Mouse (Mus musculus) heart, adult 2 months (tissue): ENCODE results near the gene Tmtc2.

Experiments
- CTCF ChIP-seq: fragments of 200-600 bp; IDR thresholded peaks from 2 replicates; pipeline ENCODE4 v1.8.1; 2022; ENCODE audit warnings: antibody characterized with exemption, mild to moderate bottlenecking, moderate library complexity
- EP300 ChIP-seq: fragments of 200-500 bp; IDR thresholded peaks from 2 replicates; pipeline ENCODE4 v1.6.1; 2011; ENCODE audit warnings: low read depth, low read length, control low read depth; ENCODE audit not compliant: insufficient read depth

DNA sequence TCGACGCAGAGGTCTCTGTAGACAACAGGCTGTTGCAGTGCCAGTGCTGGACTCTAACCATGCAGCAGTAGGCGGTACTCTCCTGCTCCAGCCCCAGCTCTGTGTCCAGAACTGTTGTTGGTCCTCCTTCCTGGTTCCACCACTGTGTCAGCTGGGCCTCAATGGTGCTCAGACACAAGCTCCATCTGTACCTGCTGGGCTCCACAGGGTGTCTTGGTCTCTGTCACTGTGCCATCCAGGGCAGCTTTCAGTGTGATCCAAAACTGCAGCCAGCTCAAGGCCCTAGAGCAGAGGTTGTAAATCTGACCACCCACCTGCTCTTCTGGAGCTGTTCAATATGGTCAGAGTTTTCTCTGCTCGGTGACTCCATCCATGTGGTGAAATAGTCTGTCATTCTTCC is 68.2 kb downstream of the Tmtc2 start:
- TF ChIP-seq CTCF (no peak), EP300 (no peak)
